Mouse (Mus musculus) stomach, embryonic 16.5 days (tissue): Measurements from ENCODE around the gene Ncoa3. TPM values are rescaled to one million over a fixed set of nuclear protein-coding genes. Genes with fewer than 3 reads are reported as not detected.
A peak's percentile ranks its signal among the peaks of the same experiment; 100 is the strongest.
"Not testable (repeated sequence)": the region's sequence is repeated elsewhere in the genome, so short reads cannot be mapped to it uniquely, and the experiment has no call there.

Experiments used
- ATAC-seq: fragments of 200-750 bp; cut with Nextera tagmentation; 2 replicates; pipeline ENCODE4 v1.8.0; 2017; ENCODE audit warnings: moderate number of reproducible peaks, moderate TSS enrichment; ENCODE audit not compliant: insufficient read depth, low FRiP score
- H3K27ac ChIP-seq: fragments of 300-500 bp; sonication (generic); 2 replicates; pipeline ENCODE4 v1.5.1; 2014; ENCODE audit warnings: low read length
- H3K27me3 ChIP-seq: fragments of 300-500 bp; sonication (generic); 2 replicates; pipeline ENCODE4 v1.6.1; 2014; ENCODE audit warnings: low read length, control low read depth, mixed read lengths; ENCODE audit not compliant: control insufficient read depth, insufficient read depth
- H3K36me3 ChIP-seq: fragments of 300-500 bp; sonication (generic); 2 replicates; pipeline ENCODE4 v1.6.1; 2014; ENCODE audit warnings: low read length; ENCODE audit not compliant: control insufficient read depth, insufficient read depth
- H3K4me1 ChIP-seq: fragments of 300-500 bp; sonication (generic); 2 replicates; pipeline ENCODE4 v1.6.1; 2014; ENCODE audit warnings: low read length, control low read depth, mixed read lengths; ENCODE audit not compliant: control insufficient read depth, insufficient read depth
- H3K4me2 ChIP-seq: fragments of 300-500 bp; sonication (generic); 2 replicates; pipeline ENCODE4 v1.6.1; 2014; ENCODE audit warnings: low read depth, low read length, mixed read lengths
- H3K4me3 ChIP-seq: fragments of 300-500 bp; sonication (generic); replicated peaks from 2 replicates; pipeline ENCODE4 v1.5.1; 2014; ENCODE audit warnings: mild to moderate bottlenecking, low read length
- H3K9ac ChIP-seq: fragments of 300-500 bp; sonication (generic); 2 replicates; pipeline ENCODE4 v1.6.1; 2014; ENCODE audit warnings: low read length
- H3K9me3 ChIP-seq: fragments of 300-500 bp; sonication (generic); replicated peaks from 2 replicates; pipeline ENCODE4 v1.6.1; 2016; ENCODE audit warnings: low read length, control low read depth; ENCODE audit not compliant: control insufficient read depth
- WGBS: fragments of 180-500 bp; shearing (Covaris S2); extraction: QIAGEN DNeasy Blood & Tissue Kit; methylation state at CpG from one replicate; pipeline ENCODE4 v1.1.7; 2014; 5-methylcytosine and 5-hydroxymethylcytosine counted together
- polyA plus RNA-seq: library from polyadenylated mRNA; unstranded; fragments of >200 nt; fragmentation: Nextera tagmentation; extraction: Ambion mirVana; gene quantifications from 2 replicates; pipeline ENCODE4 v1.2.1, GENCODE M21; 2015

Ncoa3 gene
- polyA plus RNA-seq = 15.7 and 15.9 TPM in 2 replicates

DNA sequence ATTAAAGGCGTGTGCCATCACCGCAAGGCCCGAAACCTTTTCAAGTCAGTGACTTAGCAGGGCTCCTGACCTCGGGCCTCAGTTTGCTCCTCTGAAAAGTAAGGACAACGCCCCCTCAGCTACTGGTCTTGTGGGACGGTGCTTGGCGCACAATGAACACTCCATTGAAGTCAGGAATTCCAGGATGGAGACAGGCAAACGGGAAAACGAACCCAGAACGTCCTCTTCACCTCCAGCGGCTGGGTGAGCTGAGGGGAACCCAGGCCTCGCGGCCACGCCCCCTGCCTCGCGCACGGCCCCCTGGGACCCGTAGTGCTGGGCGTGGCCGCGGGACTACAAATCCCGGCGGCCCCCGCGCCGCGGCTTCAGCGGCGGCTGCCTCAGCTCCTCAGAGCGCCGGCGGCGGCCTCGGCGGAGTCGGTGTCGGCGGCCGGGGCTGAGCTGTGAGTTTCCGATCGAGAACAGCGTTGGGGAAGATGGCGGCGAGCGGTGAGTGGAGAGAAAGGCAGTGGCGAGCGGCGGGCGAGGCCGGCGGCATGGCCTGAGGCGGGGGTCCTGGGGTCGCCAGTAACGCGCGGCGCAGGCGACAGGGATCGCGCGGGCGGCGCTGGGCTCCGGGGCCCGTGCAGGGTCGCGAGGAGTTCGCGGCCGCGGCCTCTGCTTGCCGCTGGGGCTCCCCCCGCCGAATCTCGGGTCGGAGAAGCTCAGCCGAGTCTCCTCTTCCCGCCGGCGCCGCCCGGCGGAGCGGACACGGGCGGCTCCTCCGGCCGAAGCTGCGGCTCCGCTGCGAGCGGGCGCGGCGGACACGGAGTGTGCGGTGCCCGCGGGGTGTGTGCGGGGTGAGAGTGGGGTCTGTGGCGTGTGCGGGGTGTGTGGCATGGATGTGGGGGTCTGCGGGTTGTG lies at the start of gene Ncoa3:
Gene Ncoa3, plus strand, starts transcription at position 367 of the 903 bp plus-strand sequence.
- peak within 1 kb of the TSS; percentile 96 for H3K9ac ChIP-seq
- H3K4me3 ChIP-seq = peak within 1 kb of the TSS; percentile 95
- H3K4me2 ChIP-seq = peak within 1 kb of the TSS; percentile 96
- H3K4me1 ChIP-seq = peaks cover 25% of the 10 kb centered on the region
- no peaks in the 10 kb centered on the region for H3K27me3 ChIP-seq
- peak; percentile 96 for ATAC-seq
- no peaks in the 10 kb centered on the region for H3K36me3 ChIP-seq
- H3K27ac ChIP-seq = peak within 1 kb of the TSS; percentile 83
- H3K9me3 ChIP-seq = no peaks in the 10 kb centered on the region
- 2% methylated on average over 88 of the region's 103 CpGs for WGBS

DNA sequence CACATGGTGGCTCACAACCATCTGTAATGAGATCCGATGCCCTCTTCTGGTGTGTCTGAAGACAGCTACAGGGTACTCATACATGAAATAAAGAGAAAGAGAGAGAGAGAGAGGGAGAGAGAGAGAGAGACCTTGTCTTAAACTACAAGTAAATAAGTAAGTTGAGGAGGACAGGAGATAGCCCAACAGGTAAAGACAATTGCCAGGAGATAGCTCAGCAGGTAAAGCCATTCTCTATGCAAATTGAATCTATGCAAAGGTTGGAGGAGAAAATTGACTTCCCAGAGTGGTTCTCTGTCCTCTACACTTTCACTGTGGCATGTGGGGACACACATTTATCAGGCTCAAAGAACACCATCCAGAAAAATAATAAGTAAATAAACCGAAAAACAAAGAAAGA lies 49.3 kb upstream of the Ncoa3 start:
- Histone ChIP-seq H3K4me1 (0 out of 2 replicates have a peak, but pooled peaks cover 2% of the 10 kb centered on the region), H3K9me3 (no peaks in the 10 kb centered on the region), H3K4me3 (no peak overlapping the region), H3K27ac (no peak overlapping the region), H3K27me3 (no peaks in the 10 kb centered on the region), H3K9ac (no peak overlapping the region), H3K36me3 (no peaks in the 10 kb centered on the region), H3K4me2 (no peak overlapping the region)
- ATAC-seq = no peak
- 99% methylated on average over 2 of the region's 2 CpGs for WGBS

DNA sequence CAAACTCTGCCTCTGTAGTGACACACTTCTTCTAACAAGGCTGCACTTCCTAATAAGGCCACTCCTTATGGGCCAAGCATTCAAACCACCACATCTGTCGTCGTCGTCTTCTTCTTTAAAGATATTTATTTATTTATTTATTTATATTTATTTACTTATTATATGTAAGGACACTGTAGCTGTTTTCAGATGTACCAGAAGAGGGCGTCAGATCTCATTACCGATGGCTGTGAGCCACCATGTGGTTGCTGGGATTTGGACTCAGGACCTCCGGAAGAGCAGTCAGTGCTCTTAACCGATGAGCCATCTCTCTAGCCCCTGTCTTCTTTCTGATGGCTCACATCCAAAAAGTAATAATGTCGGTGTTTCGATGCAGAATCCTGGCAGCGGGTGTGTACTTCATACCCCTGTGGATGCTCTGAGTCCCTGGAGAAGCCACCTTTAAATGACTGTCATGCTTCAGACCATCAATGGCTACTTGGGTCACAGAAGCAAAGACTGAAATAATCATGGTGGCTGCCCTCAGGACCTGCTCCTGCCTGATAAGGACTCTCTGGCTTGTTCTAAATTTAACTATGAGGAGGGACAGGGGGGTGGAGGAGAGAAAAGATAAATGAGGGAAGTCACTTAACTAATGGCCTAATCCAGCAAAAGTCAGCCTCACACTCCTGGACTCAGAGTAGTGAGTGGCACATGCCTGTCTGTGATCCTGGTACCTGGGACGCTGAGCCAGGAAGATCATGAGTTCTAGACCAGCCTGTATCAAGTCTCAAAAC lies 47.7 kb upstream of the Ncoa3 start:
- H3K9me3 ChIP-seq = no peaks in the 10 kb centered on the region
- no peaks in the 10 kb centered on the region for H3K4me1 ChIP-seq
- H3K4me3 ChIP-seq = no peak overlapping the region
- no peak overlapping the region for H3K27ac ChIP-seq
- WGBS = 78% methylated on average over 11 of the region's 11 CpGs
- H3K4me2 ChIP-seq = no peak overlapping the region
- no peak for ATAC-seq
- H3K36me3 ChIP-seq = no peaks in the 10 kb centered on the region
- H3K27me3 ChIP-seq = no peaks in the 10 kb centered on the region
- no peak overlapping the region for H3K9ac ChIP-seq

DNA sequence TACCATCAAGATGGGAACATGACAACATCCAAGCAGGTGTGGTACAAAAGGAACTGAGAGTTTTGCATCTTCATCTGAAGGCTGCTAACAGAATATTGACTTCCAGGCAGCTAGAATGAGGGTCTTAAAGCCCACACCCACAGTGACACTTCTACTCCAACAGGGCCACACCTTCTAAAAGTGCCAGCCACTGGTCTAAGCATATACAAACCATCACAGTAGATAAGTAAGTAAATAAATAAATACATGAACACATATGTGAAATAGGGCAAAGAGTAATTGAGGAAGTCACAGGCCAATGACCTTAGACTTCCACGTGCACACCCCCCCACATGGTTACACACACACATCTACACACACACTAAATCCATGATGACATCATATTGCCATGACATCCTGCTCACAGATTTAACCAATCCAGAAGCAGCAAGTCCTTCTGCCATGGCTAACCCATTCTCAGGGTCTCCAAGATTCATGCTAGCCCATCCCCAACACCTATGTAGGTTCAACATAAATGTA lies 46.3 kb upstream of the Ncoa3 start:
- WGBS = 80% methylated on average over 1 of the region's 1 CpGs
- Histone ChIP-seq H3K4me1 (no peaks in the 10 kb centered on the region), H3K4me2 (no peak overlapping the region), H3K27ac (no peak overlapping the region), H3K9me3 (no peaks in the 10 kb centered on the region), H3K9ac (no peak overlapping the region), H3K4me3 (no peak overlapping the region), H3K27me3 (no peaks in the 10 kb centered on the region), H3K36me3 (no peaks in the 10 kb centered on the region)
- ATAC-seq = no peak

DNA sequence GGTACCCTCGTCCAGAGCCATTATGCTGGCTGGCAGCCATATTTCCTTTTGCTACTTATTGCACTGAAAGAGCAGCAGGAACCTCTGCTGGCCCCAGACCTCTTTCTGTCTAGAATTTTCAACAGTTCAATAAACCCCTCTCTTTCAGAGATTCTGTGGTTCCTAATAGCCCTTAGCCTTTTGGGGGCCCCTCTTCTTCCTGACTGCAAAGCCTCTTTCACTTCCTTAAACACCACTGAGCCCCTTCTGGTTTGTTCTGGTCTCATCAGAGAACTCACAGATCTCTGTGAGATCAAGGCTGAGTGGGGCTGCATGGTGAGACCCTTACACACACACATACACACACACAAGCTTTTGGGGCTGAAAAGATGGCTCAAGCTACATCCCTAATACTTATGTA lies 44.4 kb upstream of the Ncoa3 start:
- no peak for ATAC-seq
- Histone ChIP-seq H3K9ac (no peak overlapping the region), H3K4me1 (no peaks in the 10 kb centered on the region), H3K9me3 (no peaks in the 10 kb centered on the region), H3K27ac (0 out of 2 replicates have a peak overlapping the region, but pooled peaks have one; percentile 26), H3K36me3 (no peaks in the 10 kb centered on the region), H3K4me2 (no peak overlapping the region), H3K27me3 (no peaks in the 10 kb centered on the region), H3K4me3 (no peak overlapping the region)
- WGBS = 50% methylated on average over 1 of the region's 1 CpGs

DNA sequence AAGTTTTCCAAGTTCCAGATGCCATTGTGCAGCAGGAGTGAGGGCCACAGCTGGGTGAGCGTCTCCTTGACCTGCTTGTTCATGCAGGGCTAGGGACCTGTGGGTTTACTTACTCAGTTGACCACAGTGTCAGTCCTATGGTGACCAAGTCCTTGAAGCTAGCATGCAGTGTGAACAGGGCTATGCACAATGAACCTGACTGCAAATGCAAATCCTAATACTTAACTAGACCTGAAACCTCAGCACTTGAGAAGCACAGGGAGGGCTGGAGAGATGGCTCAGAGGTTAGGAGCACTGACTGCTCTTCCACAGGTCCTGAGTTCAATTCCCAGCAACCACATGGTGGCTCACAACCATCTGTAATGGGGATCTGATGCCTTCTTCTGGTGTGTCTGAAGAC lies 43.7 kb upstream of the Ncoa3 start:
- not testable (repeated sequence) for H3K36me3 ChIP-seq, H3K27ac ChIP-seq, H3K4me2 ChIP-seq, H3K4me3 ChIP-seq, H3K9ac ChIP-seq, H3K4me1 ChIP-seq, ATAC-seq, H3K9me3 ChIP-seq, H3K27me3 ChIP-seq
- 53% methylated on average over 1 of the region's 1 CpGs for WGBS

DNA sequence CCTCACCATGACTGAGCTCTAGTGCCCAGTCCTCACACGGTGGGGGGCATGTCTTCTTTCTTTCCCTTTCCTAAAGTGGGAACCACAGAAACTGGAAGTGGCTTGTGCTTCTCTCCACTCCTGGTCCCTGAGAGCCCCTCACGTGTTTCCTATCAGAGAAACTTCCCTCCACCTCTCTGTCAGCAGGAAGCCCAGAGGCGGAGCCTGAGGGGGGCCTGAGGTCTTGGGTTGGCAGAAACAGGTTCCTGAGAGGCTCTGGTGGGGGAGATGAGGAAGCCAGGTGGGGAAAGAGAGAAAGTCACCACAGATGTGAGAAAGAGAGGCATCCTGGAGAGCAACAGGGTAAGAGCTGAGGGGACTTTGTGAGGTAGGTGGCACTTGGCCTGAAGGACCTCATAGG lies 42.7 kb upstream of the Ncoa3 start:
- WGBS = 49% methylated on average over 3 of the region's 3 CpGs
- no peaks in the 10 kb centered on the region for H3K36me3 ChIP-seq
- H3K27ac ChIP-seq = no peak overlapping the region

DNA sequence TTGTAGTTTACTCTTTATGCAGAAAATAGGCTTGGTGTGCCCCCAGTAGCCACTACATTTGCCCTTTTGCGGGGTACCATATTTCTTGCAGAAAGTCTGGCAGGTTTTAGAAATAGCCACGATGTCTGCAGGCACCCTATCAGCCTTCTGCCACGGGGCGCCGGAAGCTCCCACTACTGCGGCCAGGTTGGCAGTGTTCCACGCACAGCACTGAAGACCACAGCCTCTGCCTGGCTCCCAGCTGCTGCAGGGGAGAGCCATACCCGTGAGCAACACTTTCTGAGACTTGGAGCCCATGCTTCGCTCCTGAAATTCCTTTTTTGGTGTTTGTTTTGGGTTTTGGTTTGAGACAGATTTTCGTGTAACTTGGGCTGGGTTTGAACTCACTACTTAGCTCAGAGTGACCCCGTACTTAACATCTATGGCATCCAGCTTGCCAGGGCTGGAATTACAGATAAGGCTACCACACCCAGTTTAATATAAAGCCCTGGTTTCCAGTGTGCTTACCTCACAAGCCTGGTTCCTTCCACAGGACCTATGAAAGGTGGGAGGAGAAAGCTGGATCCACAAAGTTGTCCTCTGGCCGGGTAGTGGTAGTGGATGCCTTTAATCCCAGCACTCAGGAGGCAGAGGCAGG lies 40.9 kb upstream of the Ncoa3 start:
- H3K36me3 ChIP-seq = no peaks in the 10 kb centered on the region
- no peak overlapping the region for H3K4me2 ChIP-seq
- peaks cover 2% of the 10 kb centered on the region; the same call in 1 of the 2 replicates for H3K4me1 ChIP-seq
- no peaks in the 10 kb centered on the region for H3K9me3 ChIP-seq
- no peak overlapping the region for H3K4me3 ChIP-seq
- H3K27me3 ChIP-seq = no peaks in the 10 kb centered on the region
- WGBS = 61% methylated on average over 12 of the region's 12 CpGs
- no peak overlapping the region for H3K27ac ChIP-seq
- H3K9ac ChIP-seq = peak overlapping the region; percentile 43; the same call in 1 of the 2 replicates
- ATAC-seq = no peak

More for the DNA sequence above, 42.7 kb upstream of the Ncoa3 start:
- Histone ChIP-seq H3K9me3 (no peaks in the 10 kb centered on the region), H3K4me1 (no peaks in the 10 kb centered on the region), H3K9ac (no peak overlapping the region), H3K27me3 (no peaks in the 10 kb centered on the region), H3K4me2 (no peak overlapping the region), H3K4me3 (no peak overlapping the region)
- ATAC-seq = no peak
